Mouse (Mus musculus) layer of hippocampus, adult 11-12 months (tissue): ENCODE measurements around the gene Aldh1a7.
"Not testable (repeated sequence)": the region's sequence is repeated elsewhere in the genome, so short reads cannot be mapped to it uniquely, and the experiment has no call there.

Source experiments
- DNase-seq: peaks from one replicate; pipeline ENCODE4 v3.0.0; 2022; ENCODE audit warnings: low spot score

Gene Aldh1a7

GRCm38 (mm10) chr19:20727381-20727780 lies at the start of gene Aldh1a7:
Gene Aldh1a7, minus strand, starts transcription at chr19:20727562.
- DNase-seq: no peak

- DNase-seq: no peak
These were observed 48.3 kb upstream of the Aldh1a7 start for GRCm38 (mm10) chr19:20775681-20776080.

- no peak for DNase-seq
These were observed 46.6 kb upstream of the Aldh1a7 start for GRCm38 (mm10) chr19:20773941-20774340.

- DNase-seq: peak; percentile 37
These were observed 36.9 kb upstream of the Aldh1a7 start for GRCm38 (mm10) chr19:20764214-20764613.

GRCm38 (mm10) chr19:20761675-20762426 lies 34.5 kb upstream of the Aldh1a7 start:
- DNase-seq: no peak

GRCm38 (mm10) chr19:20761119-20761518 lies 33.8 kb upstream of the Aldh1a7 start:
- DNase-seq: no peak

- DNase-seq: no peak
These were observed 17.3 kb upstream of the Aldh1a7 start for GRCm38 (mm10) chr19:20744630-20745029.

GRCm38 (mm10) chr19:20728278-20728677 lies 916 bp upstream of the Aldh1a7 start:
- DNase-seq: no peak

- no peak for DNase-seq
These were observed 4.4 kb downstream of the Aldh1a7 start for GRCm38 (mm10) chr19:20722913-20723312.

GRCm38 (mm10) chr19:20720298-20720697 lies 7.1 kb downstream of the Aldh1a7 start:
- no peak for DNase-seq

GRCm38 (mm10) chr19:20715617-20716016 lies 11.7 kb downstream of the Aldh1a7 start:
- no peak for DNase-seq

- no peak for DNase-seq
These were observed 12.3 kb downstream of the Aldh1a7 start for GRCm38 (mm10) chr19:20715093-20715492.

- no peak for DNase-seq
These were observed 12.8 kb downstream of the Aldh1a7 start for GRCm38 (mm10) chr19:20714543-20714942.

GRCm38 (mm10) chr19:20707159-20707558 lies 20.2 kb downstream of the Aldh1a7 start:
- no peak for DNase-seq

- DNase-seq: no peak
These were observed 20.6 kb downstream of the Aldh1a7 start for GRCm38 (mm10) chr19:20706747-20707146.

- DNase-seq: no peak
These were observed 25.3 kb downstream of the Aldh1a7 start for GRCm38 (mm10) chr19:20702074-20702473.

- no peak for DNase-seq
These were observed 49.5 kb downstream of the Aldh1a7 start for GRCm38 (mm10) chr19:20677697-20678355.

- DNase-seq: no peak
These were observed 73.1 kb downstream of the Aldh1a7 start for GRCm38 (mm10) chr19:20654141-20654873.

- no peak for DNase-seq
These were observed 74.2 kb downstream of the Aldh1a7 start for GRCm38 (mm10) chr19:20653082-20653676.

- DNase-seq: no peak
These were observed 77.4 kb downstream of the Aldh1a7 start for GRCm38 (mm10) chr19:20650008-20650407.

- not testable (repeated sequence) for DNase-seq
These were observed 79.9 kb downstream of the Aldh1a7 start for GRCm38 (mm10) chr19:20647496-20647895.

- DNase-seq: no peak
These were observed 83.0 kb downstream of the Aldh1a7 start for GRCm38 (mm10) chr19:20644346-20644745.
